Mouse (Mus musculus): ENCODE measurements around the gene Fam181a. TPM values are rescaled to one million over a fixed set of nuclear protein-coding genes. Genes with fewer than 3 reads are reported as not detected.

The Fam181a gene
- polyA plus RNA-seq, 1 experiment from 2014 or later, result 49.0 TPM

DNA sequence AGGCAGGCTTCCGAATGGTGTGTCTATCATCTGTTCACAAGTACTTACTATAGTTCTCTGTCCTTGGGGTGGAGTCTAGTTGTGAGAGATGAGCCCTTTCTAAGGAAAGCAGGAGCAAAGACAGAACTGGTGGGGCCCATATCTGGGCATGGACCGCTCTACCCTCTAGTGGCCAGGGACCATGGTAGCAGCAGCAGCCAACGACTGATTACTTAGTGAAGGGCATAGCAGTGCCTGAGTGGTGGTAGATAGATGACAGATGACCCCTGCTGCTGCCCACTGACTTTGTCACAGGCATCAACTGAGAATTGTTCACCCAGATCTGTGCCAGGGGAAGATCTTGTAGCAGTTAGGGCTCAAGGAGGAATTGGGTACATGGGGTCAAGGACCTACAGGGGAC, 12.0 kb downstream of the Fam181a start:
- ATAC-seq (ENCODE audit: low FRiP score, low read depth), result no peak
- peaks cover 74% of the 10 kb centered on the region for H3K27me3 ChIP-seq

DNA sequence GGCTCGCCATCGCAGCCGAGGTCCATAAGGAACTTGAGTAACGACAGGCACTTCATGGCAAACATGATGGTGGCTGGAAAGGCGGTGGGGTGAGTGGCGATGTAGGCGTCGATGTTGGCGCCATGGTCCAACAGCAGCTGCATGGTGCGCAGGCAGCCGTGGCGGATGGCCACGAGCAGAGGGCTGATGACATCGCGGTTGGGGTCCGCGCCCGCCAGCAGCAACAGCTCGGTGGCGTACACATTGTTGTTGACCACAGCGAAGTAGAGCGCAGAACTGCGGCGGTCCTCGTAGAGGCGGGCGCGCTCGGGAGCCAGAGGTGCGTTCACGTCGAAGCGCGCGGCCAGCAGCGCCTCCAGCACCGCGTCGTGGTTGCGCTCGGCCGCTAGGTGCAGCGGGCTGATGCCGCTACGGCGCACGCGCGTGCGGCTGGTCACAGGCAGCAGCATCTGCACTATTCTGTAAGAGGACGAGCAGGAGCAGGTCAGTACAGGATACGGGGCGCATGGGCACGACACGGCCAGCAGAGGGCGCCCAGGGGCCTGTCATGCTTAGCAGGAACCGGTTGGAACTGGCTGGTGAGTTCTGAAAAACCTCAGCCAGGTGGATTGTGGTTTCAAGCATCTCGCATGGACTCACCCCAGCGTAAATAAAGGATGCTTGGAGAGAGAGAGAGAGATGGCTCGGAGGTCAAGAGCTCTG, 14.5 kb downstream of the Fam181a start:
- Histone ChIP-seq H3K27ac (replicated peaks) (no peak overlapping the region), H3K4me2 (replicated peaks) (peak overlapping the region; percentile 56), H3K4me1 (peaks cover 15% of the 10 kb centered on the region), H3K27me3 (peaks cover 83% of the 10 kb centered on the region), H3K4me3 (peak overlapping the region; percentile 37), H3K9me3 (no peaks in the 10 kb centered on the region), H3K9ac (replicated peaks) (peak overlapping the region; percentile 28; the same call in 1 of the 2 replicates), H3K36me3 (no peaks in the 10 kb centered on the region)
- WGBS, result 8% methylated on average over 60 of the region's 60 CpGs
- peak; percentile 95 for ATAC-seq (ENCODE audit: low FRiP score, low read depth)

More for the DNA sequence above, 12.0 kb downstream of the Fam181a start:
- Histone ChIP-seq H3K9ac (replicated peaks) (no peak overlapping the region), H3K4me1 (peaks cover 11% of the 10 kb centered on the region), H3K9me3 (no peaks in the 10 kb centered on the region), H3K4me3 (no peak overlapping the region), H3K27ac (replicated peaks) (no peak overlapping the region), H3K36me3 (no peaks in the 10 kb centered on the region), H3K4me2 (replicated peaks) (no peak overlapping the region)
- 39% methylated on average over 3 of the region's 3 CpGs for WGBS

GRCm38 (mm10) chr12:103326569-103326968, 15.8 kb downstream of the Fam181a start:
- Histone ChIP-seq H3K4me2 (replicated peaks) (no peak overlapping the region), H3K27ac (replicated peaks) (no peak overlapping the region), H3K4me3 (no peak overlapping the region), H3K27me3 (peaks cover 74% of the 10 kb centered on the region), H3K4me1 (peaks cover 15% of the 10 kb centered on the region), H3K9ac (replicated peaks) (no peak overlapping the region), H3K9me3 (no peaks in the 10 kb centered on the region), H3K36me3 (no peaks in the 10 kb centered on the region)
- WGBS, result 63% methylated on average over 4 of the region's 4 CpGs
- ATAC-seq (ENCODE audit: low FRiP score, low read depth), result no peak

DNA sequence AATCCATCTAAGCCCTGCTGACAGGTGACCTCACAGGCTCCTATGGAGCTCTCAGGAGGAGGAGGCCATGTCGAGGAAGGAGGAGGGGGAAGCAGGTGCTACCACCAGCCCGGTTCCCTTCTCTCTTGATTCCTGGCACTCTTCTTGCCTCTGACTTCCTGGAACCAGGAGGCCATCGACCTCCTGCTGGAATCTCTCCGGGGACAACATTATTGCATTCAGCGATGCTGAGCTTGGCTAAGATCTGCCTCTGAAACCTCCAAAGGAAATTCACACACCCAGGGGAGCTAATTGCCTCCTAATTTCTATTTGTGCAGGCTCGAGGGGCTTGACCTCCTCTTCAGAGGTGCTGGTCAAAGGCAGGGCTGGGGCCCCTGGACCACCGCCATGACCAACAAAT, 16.3 kb downstream of the Fam181a start:
- peaks cover 69% of the 10 kb centered on the region for H3K27me3 ChIP-seq
- no peak for ATAC-seq (ENCODE audit: low FRiP score, low read depth)
- no peaks in the 10 kb centered on the region for H3K36me3 ChIP-seq
- WGBS, result 27% methylated on average over 7 of the region's 7 CpGs
- H3K4me3 ChIP-seq, result no peak overlapping the region
- H3K27ac ChIP-seq (replicated peaks), result no peak overlapping the region
- H3K9me3 ChIP-seq, result no peaks in the 10 kb centered on the region
- H3K9ac ChIP-seq (replicated peaks), result no peak overlapping the region
- H3K4me1 ChIP-seq, result peaks cover 15% of the 10 kb centered on the region
- no peak overlapping the region for H3K4me2 ChIP-seq (replicated peaks)

DNA sequence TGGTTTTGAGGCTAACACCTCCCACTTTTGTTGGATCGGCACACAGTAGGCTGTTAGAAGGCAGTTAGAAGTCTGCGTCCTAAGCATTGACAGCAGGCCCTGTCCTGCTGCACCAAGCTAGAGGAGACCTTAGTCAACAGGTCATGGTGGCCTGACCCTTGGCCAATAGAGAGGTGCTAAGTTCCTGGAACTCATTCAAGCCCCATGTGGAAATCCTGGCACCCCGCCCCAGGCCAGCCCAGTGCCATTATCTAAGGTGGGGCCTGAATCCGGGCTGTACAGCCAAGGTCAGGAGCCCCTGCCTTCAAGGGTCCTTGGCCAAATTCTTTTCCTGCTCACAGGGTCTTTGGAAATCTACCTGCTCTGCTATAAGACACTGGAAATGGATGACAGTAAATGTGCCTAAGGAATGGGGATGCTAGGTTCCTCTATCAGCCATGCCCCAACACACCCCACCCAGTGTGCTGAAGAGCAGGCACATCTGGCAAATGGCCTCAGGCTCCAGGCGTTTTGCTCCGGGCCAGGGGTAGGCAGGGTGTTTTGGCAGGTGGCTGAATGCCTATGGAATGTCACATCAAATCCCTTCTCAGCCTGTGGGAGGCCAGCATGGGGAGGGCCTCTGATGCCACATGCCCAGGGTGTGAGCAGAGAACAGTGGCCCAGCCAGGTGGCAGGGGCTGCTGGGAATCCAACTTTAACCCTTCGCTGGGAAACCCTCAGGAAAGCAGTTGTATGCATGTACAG, 17.8 kb downstream of the Fam181a start:
- no peak for ATAC-seq (ENCODE audit: low FRiP score, low read depth)
- Histone ChIP-seq H3K4me2 (replicated peaks) (no peak overlapping the region), H3K27me3 (peaks cover 56% of the 10 kb centered on the region), H3K9me3 (no peaks in the 10 kb centered on the region), H3K36me3 (no peaks in the 10 kb centered on the region), H3K4me1 (peaks cover 15% of the 10 kb centered on the region), H3K4me3 (no peak overlapping the region), H3K27ac (replicated peaks) (no peak overlapping the region), H3K9ac (replicated peaks) (no peak overlapping the region; the same call in 1 of the 2 replicates)
- WGBS, result 68% methylated on average over 7 of the region's 7 CpGs

DNA sequence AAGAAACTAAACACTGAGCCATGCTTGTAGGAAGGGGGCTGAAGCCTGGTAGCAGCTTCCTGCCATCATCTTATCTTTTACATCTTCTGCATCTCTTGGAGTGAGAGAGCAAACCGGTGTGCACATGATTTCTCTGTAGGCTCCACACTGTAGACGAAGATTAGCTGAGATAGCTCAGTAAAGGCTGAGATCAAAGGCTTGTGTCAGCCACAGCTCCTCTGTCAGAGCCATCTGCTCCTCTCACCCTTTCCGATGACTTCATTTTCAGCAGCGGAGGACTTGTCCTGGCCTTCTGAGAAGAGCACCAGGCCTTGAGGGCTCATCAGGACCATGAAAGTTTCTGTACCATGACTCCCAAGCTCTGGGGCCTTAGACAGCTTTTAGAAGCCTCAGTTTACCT, 20.7 kb downstream of the Fam181a start:
- H3K9me3 ChIP-seq, result no peaks in the 10 kb centered on the region
- no peak overlapping the region for H3K27ac ChIP-seq (replicated peaks)
- ATAC-seq (ENCODE audit: low FRiP score, low read depth), result no peak
- 63% methylated on average over 4 of the region's 4 CpGs for WGBS
- no peaks in the 10 kb centered on the region for H3K36me3 ChIP-seq
- H3K4me3 ChIP-seq, result no peak overlapping the region
- no peak overlapping the region for H3K9ac ChIP-seq (replicated peaks)
- no peak overlapping the region for H3K4me2 ChIP-seq (replicated peaks)
- H3K27me3 ChIP-seq, result peaks cover 29% of the 10 kb centered on the region
- H3K4me1 ChIP-seq, result peaks cover 11% of the 10 kb centered on the region; the same call in 1 of the 2 replicates

DNA sequence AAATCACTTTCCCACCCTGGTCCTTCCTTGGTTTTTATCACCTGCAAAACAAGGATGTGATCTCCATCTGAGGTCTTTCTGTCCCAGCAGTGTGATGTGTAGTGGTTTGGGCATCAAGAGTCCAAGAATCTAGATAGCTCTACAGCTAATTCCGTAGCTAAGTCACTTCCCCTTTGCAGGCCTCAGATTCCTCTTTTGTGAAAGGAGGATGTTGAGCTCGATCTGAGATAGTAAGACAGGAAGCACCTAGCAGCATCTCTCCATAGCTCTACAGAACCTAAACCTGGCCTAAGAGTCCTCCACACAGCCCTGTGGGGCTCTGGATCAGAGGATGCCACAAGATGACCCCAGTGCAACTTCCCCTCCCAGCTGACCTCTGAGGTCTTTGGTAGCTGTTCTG, 22.1 kb downstream of the Fam181a start:
- Histone ChIP-seq H3K36me3 (no peaks in the 10 kb centered on the region), H3K9ac (replicated peaks) (no peak overlapping the region), H3K4me1 (peaks cover 5% of the 10 kb centered on the region; the same call in 1 of the 2 replicates), H3K27ac (replicated peaks) (no peak overlapping the region), H3K4me2 (replicated peaks) (no peak overlapping the region), H3K27me3 (peaks cover 23% of the 10 kb centered on the region; the same call in 1 of the 2 replicates), H3K9me3 (no peaks in the 10 kb centered on the region), H3K4me3 (no peak overlapping the region)
- 82% methylated on average over 2 of the region's 2 CpGs for WGBS
- ATAC-seq (ENCODE audit: low FRiP score, low read depth), result no peak

- 96% methylated on average over 15 of the region's 15 CpGs for WGBS
- ATAC-seq (ENCODE audit: low FRiP score, low read depth), result no peak
These were observed 22.7 kb downstream of the Fam181a start for GRCm38 (mm10) chr12:103333426-103333825.

GRCm38 (mm10) chr12:103336766-103337165, 26.0 kb downstream of the Fam181a start:
- H3K4me3 ChIP-seq, result no peak overlapping the region
- no peaks in the 10 kb centered on the region for H3K9me3 ChIP-seq
- no peak for ATAC-seq (ENCODE audit: low FRiP score, low read depth)
- H3K36me3 ChIP-seq, result no peaks in the 10 kb centered on the region
- H3K9ac ChIP-seq (replicated peaks), result no peak overlapping the region
- no peak overlapping the region for H3K4me2 ChIP-seq (replicated peaks)
- 88% methylated on average over 3 of the region's 3 CpGs for WGBS
- H3K27me3 ChIP-seq, result no peaks in the 10 kb centered on the region; the same call in 1 of the 2 replicates
- H3K27ac ChIP-seq (replicated peaks), result no peak overlapping the region
- peaks cover 2% of the 10 kb centered on the region; the same call in 1 of the 2 replicates for H3K4me1 ChIP-seq

More at GRCm38 (mm10) chr12:103333426-103333825, 22.7 kb downstream of the Fam181a start:
- H3K4me1 ChIP-seq, result peaks cover 5% of the 10 kb centered on the region; the same call in 1 of the 2 replicates
- no peak overlapping the region for H3K9ac ChIP-seq (replicated peaks)
- H3K27me3 ChIP-seq, result peaks cover 18% of the 10 kb centered on the region; the same call in 1 of the 2 replicates
- H3K27ac ChIP-seq (replicated peaks), result no peak overlapping the region
- H3K4me3 ChIP-seq, result no peak overlapping the region
- no peak overlapping the region for H3K4me2 ChIP-seq (replicated peaks)
- no peaks in the 10 kb centered on the region for H3K36me3 ChIP-seq
- no peaks in the 10 kb centered on the region for H3K9me3 ChIP-seq

DNA sequence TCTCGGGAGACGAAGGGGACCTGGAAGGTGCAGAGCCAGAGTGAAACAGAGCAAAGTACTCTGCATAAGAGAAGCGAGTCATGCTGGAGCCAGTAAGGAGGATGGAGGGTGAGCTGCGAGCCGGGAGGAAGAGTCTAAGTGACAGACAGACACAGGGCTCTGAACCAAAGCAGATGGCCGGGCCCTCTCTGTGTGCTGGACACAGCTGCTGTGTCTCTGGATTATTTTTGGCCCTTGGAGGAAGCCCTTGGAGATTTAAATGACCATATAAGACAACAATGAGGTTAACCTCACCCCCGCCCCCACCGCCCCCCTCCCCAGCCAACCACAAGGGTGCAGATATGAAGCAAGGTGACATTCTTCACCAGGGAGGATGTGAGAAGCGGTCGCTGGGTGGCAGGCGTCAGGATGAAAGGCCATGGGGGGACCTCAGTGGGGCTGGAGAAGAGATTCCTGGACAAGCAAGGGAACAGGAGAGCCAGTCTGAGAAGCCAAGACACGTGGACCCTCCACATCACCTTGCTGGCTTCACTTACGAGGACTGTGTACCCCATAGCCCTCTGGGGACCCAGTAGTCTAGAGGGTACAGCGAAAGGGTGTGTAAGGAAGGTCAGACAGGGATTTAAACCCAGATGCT, 27.5 kb downstream of the Fam181a start:
- H3K27me3 ChIP-seq, result peaks cover 3% of the 10 kb centered on the region; the same call in 1 of the 2 replicates
- no peak for ATAC-seq (ENCODE audit: low FRiP score, low read depth)
- no peaks in the 10 kb centered on the region for H3K9me3 ChIP-seq
- H3K4me3 ChIP-seq, result no peak overlapping the region
- H3K9ac ChIP-seq (replicated peaks), result no peak overlapping the region
- H3K27ac ChIP-seq (replicated peaks), result no peak overlapping the region
- no peak overlapping the region for H3K4me2 ChIP-seq (replicated peaks)
- peaks cover 2% of the 10 kb centered on the region; the same call in 1 of the 2 replicates for H3K4me1 ChIP-seq
- 76% methylated on average over 14 of the region's 14 CpGs for WGBS
- no peaks in the 10 kb centered on the region for H3K36me3 ChIP-seq

- 84% methylated on average over 5 of the region's 5 CpGs for WGBS
These were observed 30.4 kb downstream of the Fam181a start for GRCm38 (mm10) chr12:103341212-103341611.

More at GRCm38 (mm10) chr12:103341212-103341611, 30.4 kb downstream of the Fam181a start:
- Histone ChIP-seq H3K9ac (replicated peaks) (no peak overlapping the region), H3K4me3 (no peak overlapping the region), H3K4me2 (replicated peaks) (no peak overlapping the region), H3K36me3 (no peaks in the 10 kb centered on the region), H3K27ac (replicated peaks) (no peak overlapping the region), H3K27me3 (peaks cover 3% of the 10 kb centered on the region; the same call in 1 of the 2 replicates), H3K9me3 (no peaks in the 10 kb centered on the region), H3K4me1 (peaks cover under 1% of the 10 kb centered on the region; the same call in 1 of the 2 replicates)
- ATAC-seq (ENCODE audit: low FRiP score, low read depth), result no peak

Data from midbrain, embryonic 12.5 days (tissue).